Mouse (Mus musculus): ENCODE measurements around the gene Oas3. TPM values are rescaled to one million over a fixed set of nuclear protein-coding genes. Genes with fewer than 3 reads are reported as not detected.

Oas3 gene
- polyA plus RNA-seq, 1 experiment: 1.9 TPM

DNA sequence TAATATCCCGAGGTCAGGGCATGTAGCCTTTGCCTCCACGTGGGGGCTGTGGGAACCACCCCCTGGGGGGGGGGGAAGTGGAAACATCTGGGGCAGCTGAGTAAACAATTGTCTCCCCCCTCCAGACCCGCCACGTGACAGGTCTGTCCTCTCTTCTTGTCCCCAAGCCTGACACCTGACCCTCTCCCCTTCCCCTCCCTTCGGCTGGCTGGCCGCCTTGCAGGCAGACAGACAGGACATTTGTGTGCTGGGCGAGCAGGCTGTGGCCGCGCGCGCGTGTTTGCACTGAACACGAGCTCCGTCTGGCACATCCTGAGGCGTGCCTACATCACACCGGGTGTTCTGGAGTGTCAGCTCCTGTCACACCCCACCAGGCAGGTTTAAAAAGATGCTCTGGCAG is 70.9 kb downstream of the Oas3 start:
- peak overlapping the region; percentile 3; the same call in 1 of the 2 replicates for H3K9ac ChIP-seq (ENCODE audit: low read depth, poor library complexity, severe bottlenecking)
- H3K27ac ChIP-seq (ENCODE audit: insufficient read depth, low read length): no peak overlapping the region
- H3K36me3 ChIP-seq (ENCODE audit: control insufficient read depth, insufficient read depth, low read length, poor library complexity, severe bottlenecking): no peaks in the 10 kb centered on the region
- H3K4me1 ChIP-seq (ENCODE audit: control insufficient read depth, insufficient read depth, low read length): peaks cover 12% of the 10 kb centered on the region
- H3K4me3 ChIP-seq (ENCODE audit: low read depth, low read length): peak overlapping the region; percentile 16; the same call in 1 of the 2 replicates
- TF ChIP-seq CTCF (IDR thresholded peaks at IDR 0.05; ENCODE audit: low read depth, low read length) (no peak), EP300 (IDR thresholded peaks at IDR 0.05; ENCODE audit: insufficient read depth, low read depth, low read length) (peak; percentile 84), POLR2A (IDR thresholded peaks at IDR 0.05; ENCODE audit: insufficient read depth, low read length) (no peak)
- peaks cover 4% of the 10 kb centered on the region; the same call in 1 of the 2 replicates for H3K27me3 ChIP-seq (ENCODE audit: control insufficient read depth, insufficient read depth, low read length, poor library complexity, severe bottlenecking)
- no peaks in the 10 kb centered on the region for H3K9me3 ChIP-seq (replicated peaks; ENCODE audit: control insufficient read depth, insufficient read depth, low read length, poor library complexity, severe bottlenecking)

DNA sequence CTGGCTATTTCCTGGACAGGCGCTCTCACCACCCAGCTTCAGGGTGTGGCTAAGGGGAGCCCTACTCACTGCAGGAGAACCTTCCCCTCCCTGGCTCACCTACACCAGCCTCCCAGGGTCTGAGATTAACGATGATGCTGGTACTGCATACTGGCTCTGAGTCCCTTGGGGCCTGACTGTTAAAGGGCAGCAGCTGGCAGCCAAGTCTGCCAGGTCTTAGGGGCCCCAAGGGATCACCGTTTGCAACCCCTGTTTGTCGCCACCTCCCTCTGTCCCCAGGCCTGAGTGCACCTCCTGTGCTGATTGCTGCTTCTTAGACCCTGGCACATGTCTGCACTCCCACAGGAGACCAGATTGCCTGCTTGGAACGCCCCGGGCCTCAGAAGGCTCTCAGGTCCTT is 73.0 kb downstream of the Oas3 start:
- Histone ChIP-seq H3K36me3 (ENCODE audit: control insufficient read depth, insufficient read depth, low read length, poor library complexity, severe bottlenecking) (no peaks in the 10 kb centered on the region), H3K9ac (ENCODE audit: low read depth, poor library complexity, severe bottlenecking) (no peak overlapping the region), H3K9me3 (replicated peaks; ENCODE audit: control insufficient read depth, insufficient read depth, low read length, poor library complexity, severe bottlenecking) (no peaks in the 10 kb centered on the region), H3K27me3 (ENCODE audit: control insufficient read depth, insufficient read depth, low read length, poor library complexity, severe bottlenecking) (no peaks in the 10 kb centered on the region), H3K27ac (ENCODE audit: insufficient read depth, low read length) (no peak overlapping the region), H3K4me1 (ENCODE audit: control insufficient read depth, insufficient read depth, low read length) (peaks cover 15% of the 10 kb centered on the region), H3K4me3 (ENCODE audit: low read depth, low read length) (no peak overlapping the region)
- TF ChIP-seq POLR2A (IDR thresholded peaks at IDR 0.05; ENCODE audit: insufficient read depth, low read length) (no peak), CTCF (IDR thresholded peaks at IDR 0.05; ENCODE audit: low read depth, low read length) (no peak), EP300 (IDR thresholded peaks at IDR 0.05; ENCODE audit: insufficient read depth, low read depth, low read length) (no peak)

DNA sequence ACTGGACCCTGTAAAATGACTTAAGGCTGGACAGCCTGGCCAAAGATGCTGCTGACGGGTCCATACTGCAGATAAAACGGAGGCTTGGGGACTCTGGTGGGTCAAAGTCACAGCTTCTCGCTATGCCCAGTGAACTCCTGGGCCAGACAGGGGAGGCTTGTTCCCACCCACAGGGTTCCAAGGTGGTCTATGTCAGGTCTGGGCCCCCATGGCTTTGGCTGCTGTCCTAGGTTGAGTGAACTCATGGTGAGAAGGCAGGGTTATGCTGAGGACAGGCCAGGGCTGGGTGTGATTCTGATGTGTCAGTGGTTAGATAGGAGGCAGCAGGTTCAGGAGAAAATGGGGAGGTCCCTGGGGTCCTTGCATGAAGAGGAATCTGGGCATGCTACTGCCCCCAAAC is 73.8 kb downstream of the Oas3 start:
- Histone ChIP-seq H3K36me3 (ENCODE audit: control insufficient read depth, insufficient read depth, low read length, poor library complexity, severe bottlenecking) (no peaks in the 10 kb centered on the region), H3K9me3 (replicated peaks; ENCODE audit: control insufficient read depth, insufficient read depth, low read length, poor library complexity, severe bottlenecking) (no peaks in the 10 kb centered on the region), H3K27me3 (ENCODE audit: control insufficient read depth, insufficient read depth, low read length, poor library complexity, severe bottlenecking) (no peaks in the 10 kb centered on the region), H3K4me1 (ENCODE audit: control insufficient read depth, insufficient read depth, low read length) (peaks cover 15% of the 10 kb centered on the region), H3K9ac (ENCODE audit: low read depth, poor library complexity, severe bottlenecking) (no peak overlapping the region), H3K27ac (ENCODE audit: insufficient read depth, low read length) (no peak overlapping the region), H3K4me3 (ENCODE audit: low read depth, low read length) (no peak overlapping the region)
- TF ChIP-seq POLR2A (IDR thresholded peaks at IDR 0.05; ENCODE audit: insufficient read depth, low read length) (no peak), CTCF (IDR thresholded peaks at IDR 0.05; ENCODE audit: low read depth, low read length) (no peak), EP300 (IDR thresholded peaks at IDR 0.05; ENCODE audit: insufficient read depth, low read depth, low read length) (no peak)

Other genes starting within 250 kb of the Oas3 start
- 13.2 and 17.1 TPM in 2 replicates for gene Tpcn1, start 189.0 kb downstream of the Oas3 start, polyA plus RNA-seq (2011; ENCODE audit: insufficient read depth, insufficient read length, low read depth, missing spikeins)
- gene Iqcd, start 188.6 kb downstream of the Oas3 start, polyA plus RNA-seq (2011; ENCODE audit: insufficient read depth, insufficient read length, low read depth, missing spikeins): 0.37 and 0.43 TPM in 2 replicates
- gene Rita1, start 165.1 kb downstream of the Oas3 start, polyA plus RNA-seq (2011; ENCODE audit: insufficient read depth, insufficient read length, low read depth, missing spikeins): 13.0 and 13.1 TPM in 2 replicates
- 49.7 and 49.9 TPM in 2 replicates for gene Ddx54, start 164.9 kb downstream of the Oas3 start, polyA plus RNA-seq (2011; ENCODE audit: insufficient read depth, insufficient read length, low read depth, missing spikeins)
- not detected in 2 replicates for gene Cfap73, start 143.4 kb downstream of the Oas3 start, polyA plus RNA-seq (2011; ENCODE audit: insufficient read depth, insufficient read length, low read depth, missing spikeins)
- 2.0 and 3.5 TPM in 2 replicates for gene Rasal1, start 128.8 kb downstream of the Oas3 start, polyA plus RNA-seq (2011; ENCODE audit: insufficient read depth, insufficient read length, low read depth, missing spikeins)
- 19.1 and 21.0 TPM in 2 replicates for gene Dtx1, start 65.7 kb downstream of the Oas3 start, polyA plus RNA-seq (2011; ENCODE audit: insufficient read depth, insufficient read length, low read depth, missing spikeins)
- gene Oas2, start 27.8 kb downstream of the Oas3 start, polyA plus RNA-seq (2011; ENCODE audit: insufficient read depth, insufficient read length, low read depth, missing spikeins): 0.76 and 0.84 TPM in 2 replicates
- gene Oas1e, start 17.9 kb upstream of the Oas3 start, polyA plus RNA-seq (2011; ENCODE audit: insufficient read depth, insufficient read length, low read depth, missing spikeins): not detected in 2 replicates
- gene Oas1c, start 34.9 kb upstream of the Oas3 start, polyA plus RNA-seq (2011; ENCODE audit: insufficient read depth, insufficient read length, low read depth, missing spikeins): 3.0 and 4.3 TPM in 2 replicates
- not detected in 2 replicates for gene Oas1f, start 69.7 kb upstream of the Oas3 start, polyA plus RNA-seq (2011; ENCODE audit: insufficient read depth, insufficient read length, low read depth, missing spikeins)
- not detected in 2 replicates for gene Oas1h, start 83.8 kb upstream of the Oas3 start, polyA plus RNA-seq (2011; ENCODE audit: insufficient read depth, insufficient read length, low read depth, missing spikeins)
- 0.97 and 1.5 TPM in 2 replicates for gene Oas1g, start 110.0 kb upstream of the Oas3 start, polyA plus RNA-seq (2011; ENCODE audit: insufficient read depth, insufficient read length, low read depth, missing spikeins)
- 2.3 TPM in 1 of 2 replicates, not detected in the other for gene Oas1a, start 129.9 kb upstream of the Oas3 start, polyA plus RNA-seq (2011; ENCODE audit: insufficient read depth, insufficient read length, low read depth, missing spikeins)
- gene Oas1d, start 136.9 kb upstream of the Oas3 start, polyA plus RNA-seq (2011; ENCODE audit: insufficient read depth, insufficient read length, low read depth, missing spikeins): 0.35 and 0.45 TPM in 2 replicates
- not detected in 2 replicates for gene Rph3a, start 232.4 kb upstream of the Oas3 start, polyA plus RNA-seq (2011; ENCODE audit: insufficient read depth, insufficient read length, low read depth, missing spikeins)